Mouse (Mus musculus) lung, embryonic 14.5 days (tissue): ENCODE measurements at regions not wholly inside any gene's neighbourhood (a gene's known extent, or its start where the extent isn't known, plus 50 kb on each side); places are given as distances from the start of the nearest gene placed in this dataset.

Experiments used
- ATAC-seq: fragments of 200-750 bp; cut with Nextera tagmentation; 2 replicates; pipeline ENCODE4 v1.8.0; 2017; ENCODE audit warnings: mild to moderate bottlenecking, moderate TSS enrichment, moderate library complexity; ENCODE audit not compliant: insufficient read depth
- DNase-seq: peaks from one replicate; pipeline ENCODE4 v3.0.0-alpha.2; 2015
- H3K27ac ChIP-seq: fragments of 300-500 bp; sonication (generic); 2 replicates; pipeline ENCODE4 v1.5.1; 2014; ENCODE audit warnings: low read depth, mild to moderate bottlenecking, moderate library complexity
- H3K27me3 ChIP-seq: fragments of 300-500 bp; sonication (generic); 2 replicates; pipeline ENCODE4 v1.6.1; 2014; ENCODE audit warnings: low read length, control low read depth; ENCODE audit not compliant: insufficient read depth
- H3K36me3 ChIP-seq: fragments of 300-500 bp; sonication (generic); 2 replicates; pipeline ENCODE4 v1.6.1; 2014; ENCODE audit warnings: control low read depth; ENCODE audit not compliant: insufficient read depth
- H3K4me1 ChIP-seq: fragments of 300-500 bp; sonication (generic); 2 replicates; pipeline ENCODE4 v1.6.1; 2014; ENCODE audit warnings: antibody characterized with exemption, control low read depth; ENCODE audit not compliant: insufficient read depth
- H3K4me2 ChIP-seq: fragments of 300-500 bp; sonication (generic); 2 replicates; pipeline ENCODE4 v1.6.1; 2014; ENCODE audit warnings: mild to moderate bottlenecking
- H3K4me3 ChIP-seq: fragments of 300-500 bp; sonication (generic); 2 replicates; pipeline ENCODE4 v1.5.1; 2014; ENCODE audit warnings: low read depth, low read length
- H3K9ac ChIP-seq: fragments of 300-500 bp; sonication (generic); 2 replicates; pipeline ENCODE4 v1.6.1; 2014
- H3K9me3 ChIP-seq: fragments of 300-500 bp; sonication (generic); 2 replicates; pipeline ENCODE4 v1.6.1; 2016; ENCODE audit warnings: low read depth, low read length, control low read depth
- CTCF ChIP-seq: IDR thresholded peaks from 2 replicates; pipeline ENCODE4 v1.5.1; 2016; ENCODE audit warnings: antibody characterized with exemption, low read depth
- WGBS: fragments of 180-500 bp; shearing (Covaris S2); extraction: QIAGEN DNeasy Blood & Tissue Kit; methylation state at CpG from one replicate; pipeline ENCODE4 v1.1.7; 2014; 5-methylcytosine and 5-hydroxymethylcytosine counted together

- Histone ChIP-seq H3K4me3 (no peak overlapping the region), H3K27me3 (no peaks in the 10 kb centered on the region), H3K36me3 (no peaks in the 10 kb centered on the region), H3K4me2 (no peak overlapping the region), H3K9me3 (no peaks in the 10 kb centered on the region), H3K9ac (no peak overlapping the region), H3K27ac (no peak overlapping the region), H3K4me1 (no peaks in the 10 kb centered on the region)
- ATAC-seq (peak; percentile 47; the same call in 1 of the 2 replicates), DNase-seq (peak; percentile 45)
- 20% methylated on average over 3 of the region's 3 CpGs for whole genome bisulfite sequencing
- no peak for TF ChIP-seq CTCF
Measured at GRCm38 (mm10) chr12:9419311-9419710, 150.6 kb upstream of the Osr1 start.

- ATAC-seq (no peak), DNase-seq (no peak)
- TF ChIP-seq CTCF = no peak
- Histone ChIP-seq H3K27ac (no peak overlapping the region), H3K4me2 (no peak overlapping the region), H3K4me1 (no peaks in the 10 kb centered on the region), H3K9ac (no peak overlapping the region), H3K27me3 (no peaks in the 10 kb centered on the region), H3K36me3 (no peaks in the 10 kb centered on the region), H3K9me3 (no peaks in the 10 kb centered on the region), H3K4me3 (no peak overlapping the region)
- 77% methylated on average over 3 of the region's 3 CpGs for WGBS
Measured at GRCm38 (mm10) chr12:9430656-9431055, 139.3 kb upstream of the Osr1 start.

- H3K4me3 ChIP-seq = peak overlapping the region; percentile 9; the same call in 1 of the 2 replicates
- no peak for TF ChIP-seq CTCF
- H3K27me3 ChIP-seq = no peaks in the 10 kb centered on the region
- ATAC-seq = peak; percentile 87
- H3K27ac ChIP-seq = no peak overlapping the region
- 11% methylated on average over 9 of the region's 9 CpGs for WGBS
- 0 out of 2 replicates have a peak, but pooled peaks cover 7% of the 10 kb centered on the region for H3K4me1 ChIP-seq
- peak overlapping the region; percentile 45 for H3K4me2 ChIP-seq
- H3K36me3 ChIP-seq = no peaks in the 10 kb centered on the region
- H3K9me3 ChIP-seq = no peaks in the 10 kb centered on the region
- no peak overlapping the region for H3K9ac ChIP-seq
- DNase-seq = peak; percentile 70
Measured at GRCm38 (mm10) chr12:9438575-9439161, 131.2 kb upstream of the Osr1 start.

- DNase-seq = peak; percentile 62
- no peak for TF ChIP-seq CTCF
- no peaks in the 10 kb centered on the region for H3K36me3 ChIP-seq
- peak; percentile 54; the same call in 1 of the 2 replicates for ATAC-seq
- no peak overlapping the region for H3K4me2 ChIP-seq
- no peak overlapping the region for H3K9ac ChIP-seq
- H3K27me3 ChIP-seq = no peaks in the 10 kb centered on the region
- no peaks in the 10 kb centered on the region for H3K9me3 ChIP-seq
- no peaks in the 10 kb centered on the region for H3K4me1 ChIP-seq
- no peak overlapping the region for H3K4me3 ChIP-seq
- 6% methylated on average over 3 of the region's 3 CpGs for WGBS
- H3K27ac ChIP-seq = no peak overlapping the region
Measured at GRCm38 (mm10) chr12:9450620-9451019, 119.3 kb upstream of the Osr1 start.

GRCm38 (mm10) chr12:9460193-9460592, 109.7 kb upstream of the Osr1 start:
- Histone ChIP-seq H3K4me2 (no peak overlapping the region), H3K27ac (no peak overlapping the region), H3K27me3 (no peaks in the 10 kb centered on the region), H3K4me3 (no peak overlapping the region), H3K9me3 (no peaks in the 10 kb centered on the region), H3K36me3 (no peaks in the 10 kb centered on the region), H3K9ac (no peak overlapping the region), H3K4me1 (no peaks in the 10 kb centered on the region)
- DNase-seq = no peak
- no peak for ATAC-seq
- TF ChIP-seq CTCF = no peak
- 68% methylated on average over 3 of the region's 3 CpGs for WGBS

- Histone ChIP-seq H3K4me1 (no peaks in the 10 kb centered on the region), H3K27me3 (no peaks in the 10 kb centered on the region), H3K9ac (no peak overlapping the region), H3K9me3 (no peaks in the 10 kb centered on the region), H3K36me3 (no peaks in the 10 kb centered on the region), H3K4me2 (no peak overlapping the region), H3K27ac (no peak overlapping the region), H3K4me3 (no peak overlapping the region)
- ATAC-seq = no peak
- 38% methylated on average over 3 of the region's 3 CpGs for WGBS
- DNase-seq = no peak
- no peak for TF ChIP-seq CTCF
Measured at GRCm38 (mm10) chr12:9469655-9470470, 100.1 kb upstream of the Osr1 start.

- DNase-seq = no peak
- H3K36me3 ChIP-seq = no peaks in the 10 kb centered on the region
- 63% methylated on average over 2 of the region's 2 CpGs for WGBS
- no peak overlapping the region for H3K4me2 ChIP-seq
- no peaks in the 10 kb centered on the region for H3K9me3 ChIP-seq
- H3K4me3 ChIP-seq = no peak overlapping the region
- H3K27me3 ChIP-seq = no peaks in the 10 kb centered on the region
- no peaks in the 10 kb centered on the region for H3K4me1 ChIP-seq
- ATAC-seq = no peak
- H3K27ac ChIP-seq = no peak overlapping the region
- no peak overlapping the region for H3K9ac ChIP-seq
- no peak for TF ChIP-seq CTCF
Measured at GRCm38 (mm10) chr12:9475836-9476235, 94.1 kb upstream of the Osr1 start.
